Mouse (Mus musculus): ENCODE data around the gene Haghl.

Gene Haghl

DNA sequence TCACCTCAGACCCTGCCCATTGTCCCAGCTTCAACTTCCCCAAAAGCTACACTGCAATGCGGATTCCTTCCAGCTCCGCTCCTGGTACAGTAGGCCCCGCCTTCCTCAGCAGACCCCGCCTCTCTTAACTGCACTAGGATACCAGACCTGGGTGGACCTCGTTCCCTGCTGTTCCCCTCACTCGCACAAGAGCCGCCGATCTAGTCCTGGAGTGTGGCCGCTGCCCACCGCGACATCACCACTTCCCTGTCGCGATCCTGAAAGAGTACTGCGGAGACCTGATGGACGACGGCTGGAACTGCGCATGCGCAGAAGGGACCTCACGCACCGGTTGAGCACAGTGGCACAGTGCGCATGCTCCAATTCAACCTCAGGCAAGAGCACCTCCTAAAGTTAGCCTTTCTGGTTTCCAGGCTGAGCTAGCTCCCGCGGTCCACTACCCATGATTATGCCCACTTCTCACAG is at the start of gene Haghl:
Gene Haghl (minus strand): TSS at position 393 of the 465 bp plus-strand sequence.
- WGBS: 0% methylated on average over 23 of the region's 23 CpGs

DNA sequence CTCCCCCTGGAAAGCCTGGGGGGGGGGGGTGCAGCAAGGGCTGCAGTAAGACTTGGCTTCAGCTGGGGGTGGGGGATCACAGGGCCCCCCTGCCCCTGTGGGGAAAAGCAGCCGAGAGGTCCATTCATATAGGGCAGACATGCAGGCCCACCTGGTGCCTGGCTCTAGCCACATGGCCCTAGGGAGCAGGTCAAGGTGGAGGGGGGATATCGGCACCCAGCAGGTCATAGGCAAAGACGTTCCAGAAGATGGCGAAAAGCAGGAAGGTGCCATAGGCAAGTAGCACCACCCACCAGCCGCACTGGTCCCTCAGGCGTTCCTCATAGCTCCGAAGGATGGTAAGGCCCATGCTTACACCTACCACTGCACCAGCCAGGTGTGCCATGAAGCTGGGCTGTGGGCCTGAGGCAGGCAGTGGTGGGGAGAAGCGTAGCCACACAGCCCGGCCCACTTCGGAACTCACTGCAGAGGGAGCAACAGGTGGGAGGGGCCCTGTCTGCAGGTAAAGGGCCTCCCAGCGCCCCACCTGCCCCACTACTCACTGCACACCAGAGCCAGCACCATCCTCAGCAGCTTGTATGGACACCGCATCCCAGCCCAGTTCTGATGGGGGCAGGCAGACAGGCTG is 49.2 kb upstream of the Haghl start:
- 74% methylated on average over 12 of the region's 12 CpGs for WGBS

GRCm38 (mm10) chr17:25833961-25834594 is 48.6 kb upstream of the Haghl start:
- 25% methylated on average over 6 of the region's 6 CpGs for WGBS

DNA sequence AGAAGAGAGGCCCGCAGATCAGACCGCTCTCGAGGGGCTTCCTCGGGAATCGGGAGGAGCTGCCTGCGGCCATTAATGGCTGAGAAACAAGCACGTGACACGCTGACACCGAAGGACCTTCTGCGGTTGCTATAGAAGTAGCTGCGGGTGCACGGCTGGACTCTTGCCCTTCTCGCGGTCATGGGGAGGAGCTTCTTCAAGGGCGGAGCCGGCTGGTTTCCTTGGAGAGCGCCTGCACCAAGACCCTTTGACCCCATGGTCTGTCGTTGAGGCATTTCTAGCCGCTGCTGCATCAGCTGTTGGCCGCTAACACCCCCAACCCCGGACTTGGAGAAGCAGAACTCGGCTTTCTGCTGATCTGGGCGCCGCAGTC is 47.8 kb upstream of the Haghl start, which contains the start of gene Stub1:
Gene Stub1 (minus strand): TSS at position 114 of the 373 bp plus-strand sequence.
- 1% methylated on average over 24 of the region's 24 CpGs for WGBS

GRCm38 (mm10) chr17:25832436-25833290 is 47.2 kb upstream of the Haghl start:
- WGBS: under 1% methylated on average over 77 of the region's 77 CpGs

- WGBS: 41% methylated on average over 21 of the region's 21 CpGs
Observed at GRCm38 (mm10) chr17:25831451-25832281, 46.2 kb upstream of the Haghl start.

- WGBS: 83% methylated on average over 14 of the region's 14 CpGs
Observed at GRCm38 (mm10) chr17:25830806-25831431, 45.4 kb upstream of the Haghl start.

DNA sequence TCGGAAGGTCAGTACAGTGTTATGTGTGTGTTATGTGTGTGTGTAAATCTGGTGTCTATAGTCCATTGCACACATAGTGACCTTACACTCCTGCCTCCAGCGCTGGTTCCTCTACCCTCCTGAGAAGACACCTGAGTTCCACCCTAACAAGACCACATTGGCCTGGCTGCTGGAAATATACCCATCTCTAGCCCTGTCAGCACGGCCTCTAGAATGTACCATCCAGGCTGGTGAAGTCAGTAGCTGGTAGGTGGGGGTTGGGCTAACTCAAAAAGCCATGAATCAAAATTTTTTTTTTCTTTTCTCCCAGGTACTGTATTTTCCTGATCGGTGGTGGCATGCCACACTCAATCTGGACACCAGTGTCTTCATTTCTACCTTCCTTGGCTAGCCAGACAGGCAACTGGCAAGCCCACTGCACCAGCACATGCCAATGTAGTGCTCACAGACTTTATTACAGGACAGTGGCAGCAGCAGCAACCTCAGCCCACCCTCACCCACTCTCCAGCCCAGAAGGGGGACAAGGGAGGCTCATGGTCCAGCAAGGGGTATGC is 44.8 kb upstream of the Haghl start:
- 68% methylated on average over 4 of the region's 4 CpGs for WGBS

DNA sequence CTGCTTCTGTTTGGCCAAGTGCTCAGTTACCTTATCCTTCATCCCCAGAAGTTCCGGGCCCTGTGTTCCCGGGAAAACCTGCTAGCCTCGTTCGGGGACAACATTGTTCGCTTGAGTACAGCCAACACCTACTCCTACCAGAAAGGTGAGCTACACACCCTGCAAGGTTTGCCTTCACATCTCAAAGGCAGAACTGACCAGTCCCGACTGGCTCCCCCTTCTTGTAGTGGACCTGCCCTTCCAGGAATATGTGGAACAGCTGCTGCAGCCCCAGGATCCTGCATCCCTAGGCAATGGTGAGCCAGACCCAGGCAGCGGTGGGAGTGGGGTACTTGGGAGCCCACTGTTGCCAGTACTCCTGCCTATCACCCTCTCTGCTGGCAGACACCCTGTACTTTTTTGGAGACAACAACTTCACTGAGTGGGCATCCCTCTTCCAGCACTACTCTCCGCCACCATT is 44.1 kb upstream of the Haghl start:
- 21% methylated on average over 8 of the region's 8 CpGs for WGBS

DNA sequence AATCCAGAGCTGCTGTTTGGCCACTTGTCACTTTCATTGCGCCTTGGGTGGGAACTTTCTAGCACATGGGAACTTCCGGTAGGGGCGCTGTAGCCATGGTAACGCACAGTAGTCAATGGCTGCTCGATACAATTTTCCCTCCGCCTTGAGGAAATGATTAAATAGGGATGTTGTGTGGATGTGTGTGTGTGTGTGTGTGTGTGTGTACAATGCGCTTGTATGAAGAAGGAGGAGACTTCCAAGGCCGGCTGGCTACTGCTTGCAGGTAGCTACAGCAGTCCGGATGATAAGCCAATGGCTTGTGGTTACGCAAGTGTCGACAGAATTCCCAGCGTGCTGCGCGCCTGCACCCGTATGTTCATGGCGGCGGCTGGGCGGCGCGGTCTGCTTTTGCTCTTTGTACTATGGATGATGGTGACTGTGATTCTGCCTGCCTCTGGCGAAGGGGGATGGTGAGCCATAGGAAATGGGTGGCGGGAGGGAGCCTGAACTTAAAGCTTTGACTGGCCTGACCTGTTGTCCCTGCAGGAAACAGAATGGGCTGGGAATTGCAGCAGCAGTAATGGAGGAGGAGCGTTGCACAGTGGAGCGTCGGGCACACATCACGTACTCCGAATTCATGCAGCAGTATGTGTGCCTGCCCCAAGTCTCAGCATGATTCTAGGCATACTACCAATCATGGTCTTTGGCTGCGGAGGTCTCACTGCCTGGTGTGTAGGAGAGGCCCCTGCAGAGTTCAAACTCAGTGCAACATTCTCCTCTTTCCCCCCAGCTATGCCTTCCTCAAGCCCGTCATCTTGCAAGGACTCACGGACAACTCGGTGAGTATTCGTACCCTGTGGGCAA is 43.5 kb upstream of the Haghl start, which contains the start of gene Jmjd8:
Gene Jmjd8 (plus strand): TSS at position 156 of the 846 bp plus-strand sequence.
- under 1% methylated on average over 32 of the region's 32 CpGs for WGBS

- WGBS: 77% methylated on average over 8 of the region's 8 CpGs
Observed at GRCm38 (mm10) chr17:25828223-25828594, 42.7 kb upstream of the Haghl start.

- WGBS: 87% methylated on average over 22 of the region's 22 CpGs
Observed at GRCm38 (mm10) chr17:25827546-25828222, 42.2 kb upstream of the Haghl start.

DNA sequence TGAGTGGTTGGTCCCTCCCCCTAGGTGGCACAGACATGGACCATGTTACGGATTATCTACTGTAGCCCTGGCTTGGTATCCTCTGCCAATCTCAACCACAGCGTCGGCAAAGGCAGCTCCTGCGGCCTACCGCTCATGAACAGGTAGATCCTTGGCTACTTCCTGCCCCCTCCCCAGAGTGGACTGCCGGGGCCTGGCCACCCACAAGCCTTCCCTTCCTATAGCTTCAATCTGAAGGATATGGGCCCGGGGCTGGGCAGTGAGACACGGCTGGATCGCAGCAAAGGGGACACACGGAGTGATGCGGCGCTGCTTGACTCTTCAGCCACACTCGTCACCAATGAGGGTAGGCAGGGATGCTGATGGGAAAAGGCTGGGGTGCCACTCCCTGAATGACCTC is 41.5 kb upstream of the Haghl start:
- WGBS: 97% methylated on average over 13 of the region's 13 CpGs

GRCm38 (mm10) chr17:25825984-25826570 is 40.6 kb upstream of the Haghl start:
- WGBS: 93% methylated on average over 27 of the region's 27 CpGs

DNA sequence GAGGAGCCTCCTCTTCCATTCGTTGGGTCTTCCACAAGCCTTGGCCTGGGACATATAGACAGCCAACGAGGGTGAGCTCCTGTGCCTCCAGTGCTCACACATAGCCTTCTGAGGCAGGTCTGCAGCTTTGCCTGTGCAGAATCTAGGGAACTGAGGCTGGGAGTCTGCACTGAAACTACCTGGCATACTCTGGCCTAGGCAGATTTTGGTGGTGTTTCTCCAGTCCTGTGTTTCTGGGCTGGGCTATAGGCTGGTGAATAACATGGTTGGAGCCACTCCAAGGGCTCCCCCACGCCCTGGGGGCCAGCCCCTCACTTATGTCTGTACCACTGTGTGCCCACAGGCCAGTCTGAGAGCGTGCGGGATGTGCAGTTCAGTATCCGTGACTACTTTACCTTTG is 39.8 kb upstream of the Haghl start:
- 88% methylated on average over 6 of the region's 6 CpGs for WGBS

- 70% methylated on average over 16 of the region's 17 CpGs for WGBS
Observed at GRCm38 (mm10) chr17:25824362-25825142, 39.1 kb upstream of the Haghl start.

GRCm38 (mm10) chr17:25823452-25823851 is 38.0 kb upstream of the Haghl start, which contains the start of gene Wdr24:
Wdr24 (plus strand) TSS chr17:25823627.
- WGBS: under 1% methylated on average over 18 of the region's 18 CpGs
